Mouse (Mus musculus): ENCODE results near the gene Jade2.

The Jade2 gene

DNA sequence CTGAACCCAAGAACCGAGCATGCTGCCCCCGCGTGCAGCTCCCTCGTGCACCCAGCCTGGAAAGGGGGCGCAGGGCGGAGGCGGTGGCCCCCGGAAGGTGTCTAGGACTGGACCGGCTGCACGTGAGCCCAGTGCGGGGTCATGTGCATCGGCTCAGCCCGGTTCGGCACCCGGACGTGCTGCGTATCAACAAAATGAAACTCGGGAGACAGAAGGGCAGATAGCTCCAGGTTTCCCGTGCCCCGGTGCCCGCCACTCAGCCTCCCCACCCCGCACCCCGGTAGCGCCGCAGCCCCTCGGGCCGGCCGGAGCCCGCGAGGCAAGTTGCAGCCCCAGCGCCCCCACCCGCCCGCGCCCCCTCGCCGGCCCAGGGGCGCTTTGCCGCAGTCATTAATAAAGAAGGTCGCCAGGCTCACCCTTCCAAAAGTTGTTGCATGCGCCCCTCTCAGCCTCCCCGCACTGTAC, 805 bp downstream of the Jade2 start:
- DNase-seq (ENCODE audit: low spot score) = peak; percentile 60

DNA sequence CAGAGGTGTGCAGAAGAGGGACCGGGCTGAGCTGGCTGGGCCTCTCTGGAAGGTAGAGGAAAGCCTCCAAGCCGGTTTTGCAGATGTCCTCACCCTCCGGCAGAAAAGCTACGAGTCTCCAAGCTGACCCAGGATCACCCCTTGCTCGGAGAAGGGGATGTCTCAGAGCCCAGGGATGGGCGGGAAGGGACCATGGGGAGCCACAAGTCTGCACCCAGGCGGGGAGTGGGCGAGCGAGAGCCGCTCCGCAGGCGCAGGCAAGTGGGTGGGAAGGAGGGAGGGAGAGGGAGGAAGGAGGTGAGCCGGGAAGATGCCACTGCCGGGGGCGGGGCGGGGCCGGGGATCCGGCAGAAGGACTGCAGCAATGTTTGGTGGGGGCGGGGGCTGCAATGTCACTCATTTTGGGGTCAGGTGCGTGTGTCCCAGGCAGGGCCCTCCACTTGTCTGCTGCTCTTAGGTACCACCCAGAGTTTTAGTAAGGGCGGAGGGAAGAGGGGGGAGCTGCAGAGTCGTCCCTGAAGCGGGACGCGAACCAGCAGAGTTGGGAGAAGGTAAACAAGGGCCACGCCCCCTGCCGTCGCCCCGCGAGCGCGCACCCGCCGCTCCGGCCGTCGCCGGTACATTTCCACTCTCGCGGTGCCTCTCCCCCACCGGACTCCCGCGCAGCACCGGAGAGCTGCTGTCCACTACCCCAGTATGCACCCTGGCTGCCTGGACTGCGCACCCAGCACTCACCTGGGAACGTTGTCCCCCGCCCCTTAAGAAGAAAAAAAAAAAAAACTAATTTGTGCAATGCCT, 1.4 kb downstream of the Jade2 start:
- DNase-seq (ENCODE audit: low spot score) = peak; percentile 71

DNA sequence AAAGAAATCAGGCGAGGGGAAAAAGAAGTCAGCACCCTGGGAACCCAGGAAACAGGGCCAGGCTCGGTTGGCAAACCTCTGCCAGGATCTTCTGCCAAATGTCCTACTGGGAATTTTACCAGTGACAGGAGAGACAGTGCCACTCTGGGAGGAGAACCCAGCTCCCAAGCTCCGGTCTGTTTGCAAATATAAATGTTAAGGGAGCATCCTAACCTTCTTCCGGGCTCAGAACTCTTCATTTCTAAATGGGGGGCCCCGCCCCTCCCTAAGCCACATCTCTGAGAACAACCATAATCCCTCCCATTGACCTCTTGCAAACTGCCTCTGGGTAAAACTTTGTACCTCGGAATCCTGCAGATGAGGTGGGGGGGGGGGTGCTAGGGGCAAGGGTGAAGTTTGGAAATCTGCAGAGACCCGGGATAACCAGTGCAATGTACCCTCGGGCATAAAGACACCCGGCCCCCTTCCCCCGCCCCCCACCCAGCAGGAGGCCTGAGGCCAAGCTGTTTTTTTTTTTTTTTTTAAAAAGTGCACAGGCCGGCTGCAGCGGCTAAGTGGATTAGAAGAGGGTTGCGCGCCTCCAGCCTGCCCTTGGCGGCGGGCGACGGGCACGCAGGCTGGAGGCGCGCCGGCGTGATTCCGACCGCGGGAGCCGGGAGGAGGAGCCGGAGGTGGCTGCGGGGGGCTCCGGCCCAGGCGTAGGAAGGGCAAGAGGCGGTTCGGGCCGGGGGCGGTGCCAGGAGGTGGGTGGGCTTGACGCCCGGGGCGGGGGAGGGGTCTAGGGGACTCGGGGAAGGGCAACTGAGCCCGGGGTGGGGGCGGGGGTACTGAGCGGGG, 2.3 kb downstream of the Jade2 start:
- DNase-seq (ENCODE audit: low spot score) = peak; percentile 82

DNA sequence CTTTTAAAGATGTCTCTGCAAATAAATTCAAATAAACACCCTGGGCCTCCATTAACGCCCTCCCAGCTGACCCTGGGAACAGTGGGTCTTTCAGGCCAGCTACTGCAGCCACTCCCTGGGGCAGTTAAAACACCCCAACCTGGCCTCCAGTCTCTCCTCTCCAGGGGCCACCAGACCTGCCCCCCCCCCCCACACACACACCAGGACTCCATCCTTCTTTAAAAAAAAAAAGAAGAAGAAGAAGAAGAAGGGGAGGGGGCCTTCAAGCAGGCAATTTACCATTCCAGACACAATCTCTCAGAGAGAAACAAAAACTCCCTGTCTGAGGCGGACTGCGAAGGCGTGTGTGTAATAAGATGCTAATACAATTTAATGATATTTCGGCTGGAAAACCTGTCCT, 4.9 kb downstream of the Jade2 start:
- DNase-seq (ENCODE audit: low spot score) = no peak

DNA sequence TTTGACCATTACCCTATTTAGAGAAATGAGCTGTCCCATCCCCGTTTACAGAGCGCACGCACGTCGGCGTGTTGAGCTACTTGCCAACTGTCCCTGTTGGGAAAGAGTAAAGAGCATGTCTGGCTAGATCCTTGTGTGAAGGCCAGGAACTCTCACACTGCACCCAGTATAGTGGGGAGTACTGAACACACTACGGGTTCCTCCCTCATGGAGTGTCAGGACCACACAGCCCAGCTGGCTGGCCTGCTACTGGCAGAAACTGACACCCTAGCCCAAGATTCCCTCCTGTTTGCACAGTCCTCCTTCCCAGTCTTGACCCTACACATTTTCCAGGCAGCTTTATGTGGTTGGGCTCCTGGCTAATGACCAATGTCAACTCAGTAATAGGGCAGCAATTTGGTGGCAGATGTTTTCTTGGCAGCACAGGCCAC, 5.3 kb downstream of the Jade2 start:
- peak; percentile 21 for DNase-seq (ENCODE audit: low spot score)

DNA sequence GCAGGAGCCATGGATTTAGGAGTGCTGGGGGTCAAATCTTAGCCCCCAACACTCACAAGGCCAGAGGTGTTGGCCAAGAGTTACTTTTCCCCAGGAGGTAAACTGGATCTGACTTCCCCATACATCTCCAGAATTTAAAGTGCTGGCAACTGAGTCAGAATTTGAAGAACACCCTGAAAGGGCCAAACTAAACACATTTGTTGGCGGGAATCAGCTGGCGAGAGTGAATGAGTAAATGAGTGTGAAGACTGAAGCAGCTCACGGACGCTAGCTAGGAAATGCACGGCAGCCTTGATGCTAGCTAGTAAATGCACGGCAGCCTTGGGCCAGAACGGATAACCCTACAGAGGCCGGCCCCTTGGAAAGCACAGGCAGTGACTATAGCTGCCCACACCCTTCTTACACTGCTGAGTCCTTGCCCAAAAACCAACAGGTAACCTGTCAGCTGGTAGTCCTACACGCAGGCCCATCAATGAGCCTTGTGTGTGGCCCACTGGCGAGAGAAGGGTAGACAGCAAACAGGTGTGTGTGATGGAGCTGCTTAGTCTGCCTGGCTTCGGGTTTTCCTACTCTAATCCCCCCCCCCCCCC, 6.6 kb downstream of the Jade2 start:
- DNase-seq (ENCODE audit: low spot score) = no peak

DNA sequence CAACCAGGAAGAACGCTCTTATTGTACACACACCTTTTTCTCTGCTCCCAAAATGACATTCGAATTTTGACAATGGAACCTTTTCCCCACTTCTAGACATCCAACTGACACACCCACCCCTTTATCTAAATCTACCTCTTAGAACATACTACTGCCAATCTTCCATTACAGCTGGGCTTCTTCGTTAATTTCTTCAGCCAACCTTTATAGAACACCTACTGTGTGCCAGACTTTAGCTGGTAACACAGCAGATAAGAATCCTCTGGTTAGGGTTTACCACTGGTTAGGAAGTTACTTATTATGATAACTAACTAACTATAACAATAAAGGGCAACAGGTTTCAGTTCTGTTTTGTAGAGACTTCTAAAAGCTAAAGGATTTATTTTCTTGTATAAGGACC, 9.1 kb downstream of the Jade2 start:
- no peak for DNase-seq (ENCODE audit: low spot score)

DNA sequence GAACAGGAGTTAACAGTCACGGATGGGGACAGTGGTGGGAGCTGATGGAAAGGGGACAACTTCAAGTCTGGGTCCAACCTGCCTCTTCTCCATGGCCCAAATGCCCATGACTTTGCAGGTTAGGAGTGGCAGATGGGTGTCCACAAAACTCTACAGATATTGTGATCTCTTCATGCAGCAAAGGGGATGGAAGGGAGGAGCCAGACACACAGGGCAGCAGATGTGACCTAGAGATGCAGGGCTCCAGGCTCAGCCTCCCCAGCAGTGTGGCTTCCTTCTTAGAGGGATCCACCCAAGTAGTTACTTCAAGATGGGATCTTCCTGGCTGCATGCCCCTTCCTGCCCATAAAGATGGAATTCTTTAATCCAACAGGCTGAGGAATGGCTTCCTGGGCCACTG, 9.6 kb downstream of the Jade2 start:
- DNase-seq (ENCODE audit: low spot score) = no peak

DNA sequence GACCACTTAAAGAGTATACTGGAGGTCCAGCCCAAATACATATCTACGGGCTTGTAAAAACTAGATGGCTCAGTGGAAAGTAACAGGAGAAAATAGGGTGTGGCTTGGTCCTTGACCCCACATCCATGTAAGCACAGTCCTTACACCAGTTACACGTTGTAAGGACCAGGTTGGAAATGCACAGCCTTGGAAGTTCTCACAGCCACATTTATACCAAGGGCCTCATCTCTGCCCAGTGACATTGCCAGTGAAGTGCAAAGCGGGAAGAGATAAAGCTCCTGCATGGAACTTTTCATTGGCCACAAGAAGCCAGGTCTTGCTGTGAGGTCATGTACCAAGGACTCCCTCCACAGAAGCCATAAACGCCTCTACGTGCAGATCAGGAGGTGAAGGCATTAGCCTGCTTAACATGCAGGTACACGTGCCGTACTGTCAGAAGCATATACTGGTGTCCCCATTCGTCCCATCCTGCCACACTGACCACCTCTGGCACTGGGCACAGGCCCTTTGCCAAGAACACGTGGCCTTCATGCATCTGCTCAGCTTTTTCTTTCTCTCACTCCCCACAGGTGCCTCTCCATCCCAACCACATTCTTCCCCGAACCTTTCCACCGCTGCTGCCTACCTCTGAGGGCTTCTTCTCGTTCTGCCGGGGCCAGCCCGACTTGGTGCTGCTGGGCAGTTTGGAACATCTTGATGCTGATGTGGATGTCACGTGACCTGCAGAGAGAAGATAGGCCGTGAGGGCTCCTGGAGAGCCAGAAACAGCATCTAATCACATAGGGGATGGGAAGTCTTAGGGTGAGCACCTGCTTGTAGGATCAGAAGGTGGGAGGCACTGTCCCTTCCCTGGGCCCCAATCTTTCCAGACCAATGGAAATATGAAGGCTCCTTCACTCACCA, 11.2 kb downstream of the Jade2 start:
- no peak for DNase-seq (ENCODE audit: low spot score)

DNA sequence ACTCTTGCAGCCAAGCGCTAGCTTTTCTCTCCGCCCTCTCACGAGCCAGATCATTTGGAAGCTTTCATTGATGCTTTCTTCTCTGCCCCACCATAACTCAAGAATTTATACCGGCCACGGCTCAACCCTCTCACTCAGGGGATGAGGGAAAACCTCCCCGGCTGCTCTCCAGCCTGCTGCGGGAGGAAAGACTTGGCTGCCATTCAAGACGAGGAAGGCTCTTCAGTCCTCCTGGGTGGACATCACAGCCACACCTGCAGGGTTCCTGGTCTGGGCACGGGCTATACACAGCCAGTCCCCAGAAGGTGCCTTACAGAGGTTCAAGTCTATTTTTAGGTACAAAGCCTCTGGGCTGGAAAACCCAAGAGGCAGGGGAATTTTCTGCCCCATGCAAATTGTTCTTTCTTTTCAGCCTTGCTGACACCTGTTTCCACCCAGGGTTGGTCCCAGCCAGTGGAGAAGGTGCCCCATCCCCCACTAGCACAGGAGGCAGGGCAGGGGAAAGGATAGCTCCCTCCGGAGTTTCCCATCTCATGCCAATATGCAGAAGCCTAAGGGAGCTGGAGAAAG, 12.8 kb downstream of the Jade2 start:
- no peak for DNase-seq (ENCODE audit: low spot score)

DNA sequence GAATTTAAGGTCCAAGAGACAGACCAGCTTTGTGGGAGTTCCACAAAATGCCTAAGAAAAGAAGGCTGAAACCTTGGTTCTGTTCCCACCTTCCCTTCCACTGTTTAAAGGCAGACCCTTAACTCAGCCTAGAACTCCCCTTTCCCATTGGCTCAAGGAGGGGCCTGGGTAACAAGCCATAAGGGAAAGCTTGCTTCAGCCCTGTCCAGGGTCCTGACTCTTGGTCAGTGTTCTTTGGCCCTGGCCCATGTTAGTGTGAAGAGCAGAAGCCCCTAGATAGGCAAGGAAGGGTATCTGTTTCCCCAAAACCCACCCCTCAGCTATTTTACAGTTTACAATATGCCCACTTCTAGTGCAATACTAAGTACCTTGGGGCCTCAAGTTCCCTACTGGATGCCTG, 13.6 kb downstream of the Jade2 start:
- no peak for DNase-seq (ENCODE audit: low spot score)

DNA sequence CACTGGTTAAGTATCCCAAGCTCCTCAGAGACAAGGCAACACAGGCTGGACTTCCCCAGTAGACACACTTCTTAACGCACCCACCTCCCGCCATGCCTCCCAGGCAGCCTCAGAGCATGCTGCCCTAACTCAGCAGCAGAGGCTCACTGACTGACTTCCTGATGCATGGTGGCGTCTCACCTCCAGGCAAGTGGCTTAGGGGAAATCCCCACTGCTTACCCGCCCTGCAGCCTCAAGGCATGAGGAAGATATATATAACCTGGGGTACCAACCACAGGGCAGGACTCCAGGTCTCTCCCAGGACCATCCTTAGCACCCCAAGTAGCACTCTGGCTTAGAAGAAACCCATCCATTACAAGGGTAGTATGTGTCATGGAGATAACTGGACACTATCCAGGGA, 14.3 kb downstream of the Jade2 start:
- DNase-seq (ENCODE audit: low spot score) = no peak

DNA sequence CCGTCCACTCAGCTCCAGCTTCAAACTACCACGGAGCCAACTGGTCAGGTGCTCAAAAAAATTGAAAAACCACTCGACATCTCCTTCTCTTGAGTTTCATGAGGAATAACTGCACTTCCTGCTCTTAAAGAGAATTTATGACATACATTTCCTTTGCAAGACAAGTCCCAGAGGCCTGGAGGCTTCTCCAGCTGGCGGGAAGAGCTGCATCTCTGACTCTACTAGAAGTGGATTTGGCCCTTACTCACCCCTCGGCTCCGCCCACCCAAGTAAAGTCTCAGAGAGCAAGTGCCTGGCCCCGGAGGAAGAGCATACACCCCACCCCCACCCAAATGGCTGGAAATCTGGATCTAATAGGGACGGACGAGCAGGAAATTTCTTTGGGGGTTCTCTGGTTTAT, 16.3 kb downstream of the Jade2 start:
- DNase-seq (ENCODE audit: low spot score) = no peak

DNA sequence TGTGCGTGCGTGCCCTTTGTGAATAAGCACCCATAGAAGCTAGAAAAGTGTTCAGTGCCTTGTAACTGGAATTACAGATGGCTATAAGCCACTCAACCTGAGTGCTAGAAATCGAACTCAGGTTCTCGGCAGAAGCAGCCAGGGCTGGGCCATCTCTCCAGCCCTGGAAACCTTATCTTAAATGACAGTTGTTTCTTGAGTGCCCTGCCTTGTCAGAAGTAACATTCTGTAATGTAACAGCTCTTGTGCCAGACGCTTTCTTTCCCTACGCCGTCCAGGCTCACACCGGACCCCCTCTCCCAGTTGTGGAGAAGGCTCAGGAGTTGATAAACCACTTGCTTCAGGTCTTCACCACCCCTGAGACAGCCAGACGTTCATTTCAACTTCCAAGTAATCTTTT, 16.8 kb downstream of the Jade2 start:
- no peak for DNase-seq (ENCODE audit: low spot score)

DNA sequence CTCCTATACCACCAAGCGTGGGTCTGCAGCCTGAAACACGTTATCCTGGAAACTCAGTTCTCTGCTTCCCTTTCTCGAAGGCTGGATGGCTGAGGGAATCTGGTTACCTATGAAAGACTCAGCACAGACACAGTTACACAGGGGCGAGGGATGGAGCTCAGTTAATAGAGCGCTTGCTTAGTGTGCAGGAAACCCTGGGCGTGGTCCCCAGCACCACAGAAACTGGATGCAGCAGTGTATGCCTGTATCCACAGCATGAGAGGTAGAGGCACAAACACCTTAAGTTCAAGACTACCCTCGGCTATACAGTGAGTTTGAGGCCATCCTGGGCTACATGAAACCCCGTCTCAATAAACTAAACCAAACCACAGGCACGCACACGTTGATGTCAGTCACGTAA, 17.5 kb downstream of the Jade2 start:
- no peak for DNase-seq (ENCODE audit: low spot score)

DNA sequence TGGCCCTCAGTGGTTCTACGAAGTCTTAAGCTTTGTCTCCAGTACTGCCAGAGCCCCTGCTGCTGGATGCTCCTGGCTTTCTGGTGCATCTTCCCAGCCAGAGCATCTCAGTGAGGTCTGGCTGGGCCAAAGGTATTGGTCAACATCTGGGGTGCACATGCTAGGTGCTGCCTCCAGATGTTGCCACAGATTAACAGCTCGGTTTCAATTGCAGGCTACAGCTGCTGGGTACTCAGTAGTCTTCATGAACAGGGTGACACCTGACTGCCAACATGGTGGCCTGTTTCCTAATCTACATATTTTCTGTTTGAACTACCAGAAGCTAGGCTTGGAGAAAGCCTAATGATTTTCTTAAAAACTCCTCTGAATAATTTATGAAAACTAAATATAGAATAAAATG, 18.3 kb downstream of the Jade2 start:
- DNase-seq (ENCODE audit: low spot score) = no peak

DNA sequence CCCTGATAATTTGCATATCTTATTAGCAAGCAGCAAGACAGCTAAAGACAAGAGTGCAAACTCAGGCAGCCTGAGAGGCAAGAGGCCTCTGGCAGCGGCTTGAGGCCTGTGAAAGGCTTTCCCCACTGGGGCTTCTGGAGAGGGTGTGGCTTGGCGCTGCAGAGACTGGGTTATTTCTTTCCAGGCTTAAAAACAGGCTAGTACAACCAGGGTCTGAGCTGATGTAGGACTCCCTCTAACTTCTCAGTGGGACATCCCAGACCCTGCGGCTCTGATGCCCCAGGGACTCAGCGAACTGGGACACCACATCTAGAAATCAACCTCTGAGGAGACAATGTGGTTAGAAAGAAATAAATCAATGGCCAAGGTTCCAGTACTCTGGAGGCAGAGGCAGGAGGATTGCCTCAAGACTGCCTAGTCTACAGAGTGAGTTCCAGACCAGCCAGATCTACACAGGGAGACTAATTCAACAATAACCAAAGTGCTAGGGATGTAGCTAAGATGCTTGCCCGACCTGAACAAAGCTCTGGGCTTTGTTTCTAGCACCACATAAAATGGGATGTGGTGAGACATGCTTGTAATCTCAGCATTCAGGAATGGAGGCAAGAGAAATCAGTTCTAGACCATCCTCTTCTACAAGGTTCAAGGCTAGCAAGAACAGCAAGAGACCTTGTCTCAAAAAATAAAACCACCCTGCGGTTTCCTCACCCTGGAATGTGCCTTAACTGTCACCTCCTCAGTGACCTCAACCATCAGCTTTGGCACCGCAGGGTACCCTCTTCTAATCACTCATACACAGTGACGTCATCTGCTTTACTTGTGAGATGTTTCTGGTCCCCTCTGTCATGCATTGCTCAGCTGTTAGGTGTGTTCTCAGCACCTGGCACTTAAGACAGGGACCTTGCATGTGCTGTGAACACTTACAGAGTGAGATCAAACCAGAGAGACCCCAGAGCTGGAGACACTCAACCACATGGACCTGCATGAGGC, 20.0 kb downstream of the Jade2 start:
- DNase-seq (ENCODE audit: low spot score) = no peak

DNA sequence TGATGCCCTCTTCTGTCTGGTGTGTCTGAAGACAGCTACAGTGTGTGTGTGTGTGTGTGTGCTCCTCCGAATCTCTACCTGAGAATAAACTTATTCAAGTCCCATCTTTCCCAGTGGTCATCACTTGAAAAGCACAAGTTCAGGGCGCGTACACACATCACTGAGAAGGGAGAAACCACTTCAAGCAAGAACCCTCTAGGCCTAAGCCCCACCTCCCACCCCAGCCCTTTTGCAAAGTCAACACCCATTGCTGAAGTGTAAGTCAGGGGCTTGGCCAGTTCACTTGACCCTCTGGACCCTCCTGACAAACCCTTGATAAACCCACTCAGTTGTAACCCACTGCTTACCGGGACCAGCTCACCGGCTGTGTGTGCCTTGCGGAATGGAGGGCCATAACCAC, 20.9 kb downstream of the Jade2 start:
- DNase-seq (ENCODE audit: low spot score) = no peak

DNA sequence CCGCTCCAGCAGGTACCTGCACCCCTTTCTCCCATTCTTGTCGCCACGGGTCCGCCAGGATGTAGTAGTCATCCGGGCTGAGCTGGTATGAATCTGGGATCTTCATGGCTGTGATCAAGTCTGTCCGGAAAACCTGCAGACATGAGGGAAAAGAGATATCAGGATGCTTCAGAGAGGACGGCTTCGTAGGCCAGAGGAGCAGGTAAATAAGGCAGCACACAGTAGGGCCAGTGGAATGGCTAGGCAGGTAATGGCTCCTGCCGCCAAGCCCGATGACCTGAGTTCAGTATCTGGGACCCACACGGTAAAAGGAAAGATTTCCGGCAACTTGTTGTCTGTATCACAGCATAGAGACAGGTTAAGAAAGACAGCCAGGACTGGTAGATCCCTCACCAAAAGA, 21.9 kb downstream of the Jade2 start:
- no peak for DNase-seq (ENCODE audit: low spot score)

DNA sequence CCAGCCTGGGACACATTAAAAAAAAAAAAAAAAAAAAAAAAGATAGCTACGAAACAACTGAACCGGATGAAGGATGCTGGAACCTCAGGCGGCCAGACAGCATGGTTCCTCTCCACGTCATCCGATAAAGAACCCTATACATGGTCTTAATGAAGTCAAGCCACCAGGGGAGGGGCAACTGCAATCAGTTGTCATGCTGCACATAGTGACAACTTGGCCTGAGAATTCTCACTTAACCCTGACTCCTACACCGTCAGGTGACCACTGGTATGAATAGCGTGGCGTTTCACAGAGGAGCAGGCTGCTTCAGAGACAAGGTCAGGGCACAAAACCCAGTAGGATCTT, 23.4 kb downstream of the Jade2 start:
- DNase-seq (ENCODE audit: low spot score) = no peak

Data from ovary, postnatal 36 days (tissue).